Mouse (Mus musculus) liver, embryonic 13.5 days (tissue): ENCODE results near the gene A930004D18Rik. TPM values are rescaled to one million over a fixed set of nuclear protein-coding genes. Genes with fewer than 3 reads are reported as not detected.

Experiments used
- ATAC-seq: fragments of 200-750 bp; cut with Nextera tagmentation; 2 replicates; pipeline ENCODE4 v1.8.0; 2017; ENCODE audit warnings: low read depth, mild to moderate bottlenecking, moderate number of reproducible peaks, moderate library complexity
- DNase-seq: peaks from one replicate; pipeline ENCODE4 v3.0.0; 2022
- H3K27ac ChIP-seq: fragments of 300-500 bp; sonication (generic); 2 replicates; pipeline ENCODE4 v1.5.1; 2015; ENCODE audit warnings: moderate library complexity, mild to moderate bottlenecking, inconsistent platforms
- H3K27me3 ChIP-seq: fragments of 300-500 bp; sonication (generic); 2 replicates; pipeline ENCODE4 v1.6.1; 2015; ENCODE audit warnings: mild to moderate bottlenecking, inconsistent platforms
- H3K36me3 ChIP-seq: fragments of 300-500 bp; sonication (generic); 2 replicates; pipeline ENCODE4 v1.6.1; 2015; ENCODE audit warnings: mild to moderate bottlenecking, inconsistent platforms
- H3K4me1 ChIP-seq: fragments of 300-500 bp; sonication (generic); replicated peaks from 2 replicates; pipeline ENCODE4 v1.6.1; 2015; ENCODE audit warnings: inconsistent platforms
- H3K4me2 ChIP-seq: fragments of 300-500 bp; sonication (generic); 2 replicates; pipeline ENCODE4 v1.6.1; 2015; ENCODE audit warnings: inconsistent platforms, mild to moderate bottlenecking, moderate library complexity
- H3K4me3 ChIP-seq: fragments of 300-500 bp; sonication (generic); replicated peaks from 2 replicates; pipeline ENCODE4 v1.5.1; 2015; ENCODE audit warnings: mild to moderate bottlenecking, inconsistent platforms
- H3K9ac ChIP-seq: fragments of 300-500 bp; sonication (generic); 2 replicates; pipeline ENCODE4 v1.6.1; 2015; ENCODE audit warnings: mild to moderate bottlenecking, inconsistent platforms
- H3K9me3 ChIP-seq: fragments of 300-500 bp; sonication (generic); replicated peaks from 2 replicates; pipeline ENCODE4 v1.6.1; 2016; ENCODE audit warnings: inconsistent platforms
- WGBS: fragments of 180-500 bp; shearing (Covaris S2); methylation state at CpG from one replicate; pipeline ENCODE4 v1.1.7; 2015; ENCODE audit not compliant: insufficient replicate concordance; 5-methylcytosine and 5-hydroxymethylcytosine counted together
- polyA plus RNA-seq: library from polyadenylated mRNA; unstranded; fragments of >200 nt; fragmentation: Nextera tagmentation; extraction: Ambion mirVana; gene quantifications from 2 replicates; pipeline ENCODE4 v1.2.1, GENCODE M21; 2015

A930004D18Rik gene
- polyA plus RNA-seq, 1 experiment from 2014 or later: 1.2 TPM

DNA sequence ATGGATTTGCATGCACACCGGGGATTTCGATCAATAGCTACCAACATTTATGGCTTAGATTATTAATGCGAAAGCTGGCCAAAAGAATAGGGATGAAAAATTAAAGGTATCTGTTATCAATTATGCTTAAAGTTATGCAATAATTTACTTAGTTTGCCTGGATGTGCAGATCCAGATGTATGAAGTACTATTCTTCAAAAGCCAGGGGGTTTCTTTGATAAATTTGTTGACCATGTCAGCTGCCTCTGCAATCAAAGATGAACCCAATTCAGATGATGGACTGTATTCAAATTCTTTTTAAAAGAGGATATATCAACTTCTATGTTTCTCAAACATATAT lies 14.3 kb upstream of the A930004D18Rik start:
- DNase-seq (no peak), ATAC-seq (no peak)
- H3K4me2 ChIP-seq: no peak overlapping the region
- H3K9me3 ChIP-seq: no peaks in the 10 kb centered on the region
- H3K4me1 ChIP-seq: peaks cover 47% of the 10 kb centered on the region
- peaks cover 59% of the 10 kb centered on the region for H3K27me3 ChIP-seq
- H3K4me3 ChIP-seq: no peak overlapping the region
- WGBS: 82% methylated on average over 3 of the region's 3 CpGs
- no peak overlapping the region for H3K9ac ChIP-seq
- H3K27ac ChIP-seq: no peak overlapping the region
- H3K36me3 ChIP-seq: no peaks in the 10 kb centered on the region

GRCm38 (mm10) chr2:18051026-18051830 lies 13.7 kb upstream of the A930004D18Rik start:
- Histone ChIP-seq H3K4me3 (no peak overlapping the region), H3K4me1 (peaks cover 53% of the 10 kb centered on the region), H3K27ac (no peak overlapping the region), H3K27me3 (peaks cover 65% of the 10 kb centered on the region), H3K4me2 (peak overlapping the region; percentile 96; the same call in 1 of the 2 replicates), H3K9ac (no peak overlapping the region), H3K36me3 (no peaks in the 10 kb centered on the region), H3K9me3 (no peaks in the 10 kb centered on the region)
- 51% methylated on average over 11 of the region's 11 CpGs for WGBS
- ATAC-seq (no peak), DNase-seq (no peak)

DNA sequence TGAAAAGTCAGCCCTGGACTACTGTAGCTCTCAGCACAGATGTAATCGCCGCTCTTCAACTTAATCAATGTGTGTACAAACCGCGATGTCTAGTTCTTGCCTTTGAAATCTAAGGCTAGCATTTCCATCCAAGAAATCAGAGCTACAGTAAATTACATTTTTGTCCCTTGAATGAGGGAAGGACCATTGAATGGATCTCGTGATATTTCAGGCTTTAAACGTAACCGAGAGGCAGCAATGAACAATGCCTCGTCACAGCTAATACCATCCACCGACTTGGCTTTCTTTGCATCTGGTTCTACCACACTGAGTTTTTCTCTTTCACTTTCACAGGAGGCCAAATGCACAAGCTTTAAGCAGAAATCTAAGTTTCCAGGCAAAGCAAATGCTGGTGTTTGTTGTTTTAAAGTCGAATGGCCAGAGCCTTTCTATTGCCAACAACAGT lies 13.0 kb upstream of the A930004D18Rik start:
- ATAC-seq: no peak
- peak overlapping the region; percentile 96 for H3K4me2 ChIP-seq
- H3K4me1 ChIP-seq: peaks cover 55% of the 10 kb centered on the region
- no peak for DNase-seq
- WGBS: 15% methylated on average over 10 of the region's 10 CpGs
- no peaks in the 10 kb centered on the region for H3K9me3 ChIP-seq
- peak overlapping the region; percentile 10; the same call in 1 of the 2 replicates for H3K4me3 ChIP-seq
- no peaks in the 10 kb centered on the region for H3K36me3 ChIP-seq
- no peak overlapping the region for H3K27ac ChIP-seq
- H3K9ac ChIP-seq: no peak overlapping the region
- peaks cover 71% of the 10 kb centered on the region for H3K27me3 ChIP-seq

DNA sequence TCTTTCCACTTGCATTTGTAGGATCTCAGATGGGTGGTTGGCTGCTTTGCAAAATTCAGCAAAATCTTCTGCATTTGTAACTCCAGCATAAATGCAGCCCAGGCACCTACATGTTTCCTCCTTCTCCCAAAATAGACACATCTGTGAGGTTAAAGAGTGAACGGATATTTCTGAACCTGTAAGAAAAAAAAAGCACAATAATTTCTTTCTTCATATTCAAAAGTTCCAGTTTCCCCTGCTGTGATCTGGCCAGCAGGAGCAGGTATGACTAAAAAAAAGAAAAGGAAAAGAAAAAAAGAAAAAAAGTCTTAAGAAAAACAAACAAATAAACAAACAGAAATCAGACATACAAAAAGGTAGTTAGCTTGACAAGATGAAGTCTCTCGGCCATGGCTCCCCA lies 12.5 kb upstream of the A930004D18Rik start:
- peak overlapping the region; percentile 96 for H3K4me2 ChIP-seq
- no peak overlapping the region for H3K9ac ChIP-seq
- H3K36me3 ChIP-seq: no peaks in the 10 kb centered on the region
- ATAC-seq (no peak), DNase-seq (no peak)
- 16% methylated on average over 2 of the region's 2 CpGs for WGBS
- H3K9me3 ChIP-seq: no peaks in the 10 kb centered on the region
- H3K4me1 ChIP-seq: peaks cover 50% of the 10 kb centered on the region
- 0 out of 2 replicates have a peak overlapping the region, but pooled peaks have one; percentile 65 for H3K27ac ChIP-seq
- peaks cover 77% of the 10 kb centered on the region for H3K27me3 ChIP-seq
- 0 out of 2 replicates have a peak overlapping the region, but pooled peaks have one; percentile 10 for H3K4me3 ChIP-seq

DNA sequence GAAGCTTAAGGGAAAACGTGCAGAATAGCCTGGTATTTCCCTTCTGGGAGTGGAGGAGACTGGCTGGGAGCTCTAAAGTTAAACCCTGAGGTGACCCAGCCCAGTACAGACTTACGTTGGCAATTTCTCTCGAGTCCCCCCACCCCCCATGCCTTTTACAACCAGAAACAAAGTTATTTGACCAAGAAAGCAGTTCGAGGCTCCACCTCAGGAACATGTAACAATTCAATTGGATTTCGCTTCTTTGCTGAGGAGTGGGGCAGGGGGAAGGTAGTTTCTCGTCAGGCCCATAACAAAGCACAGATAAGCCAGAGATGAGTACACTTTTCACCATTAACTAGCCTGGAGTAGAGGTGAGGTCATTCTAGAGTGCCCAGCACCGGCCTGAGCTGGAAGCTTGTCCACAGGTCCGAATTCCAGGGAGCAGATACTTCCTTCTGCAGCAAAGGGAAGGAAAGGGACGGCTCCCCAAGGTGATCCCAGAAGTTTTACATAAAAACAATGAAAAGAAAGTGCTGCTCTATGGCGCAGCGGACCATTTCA lies 11.8 kb upstream of the A930004D18Rik start:
- no peak for ATAC-seq
- Histone ChIP-seq H3K4me3 (peak overlapping the region; percentile 77), H3K4me2 (peak overlapping the region; percentile 96), H3K27ac (peak overlapping the region; percentile 65), H3K9me3 (no peaks in the 10 kb centered on the region), H3K27me3 (peaks cover 84% of the 10 kb centered on the region), H3K9ac (no peak overlapping the region), H3K4me1 (peaks cover 47% of the 10 kb centered on the region), H3K36me3 (no peaks in the 10 kb centered on the region)
- no peak for DNase-seq
- WGBS: 18% methylated on average over 11 of the region's 11 CpGs

- peaks cover 85% of the 10 kb centered on the region for H3K27me3 ChIP-seq
- DNase-seq (no peak), ATAC-seq (no peak)
- H3K9ac ChIP-seq: peak within 1 kb of the TSS; percentile 81
- 3% methylated on average over 17 of the region's 17 CpGs for WGBS
- H3K36me3 ChIP-seq: no peaks in the 10 kb centered on the region
- H3K4me3 ChIP-seq: peak within 1 kb of the TSS; percentile 77
- peak within 1 kb of the TSS; percentile 96 for H3K4me2 ChIP-seq
- no peaks in the 10 kb centered on the region for H3K9me3 ChIP-seq
- peaks cover 43% of the 10 kb centered on the region for H3K4me1 ChIP-seq
- peak within 1 kb of the TSS; percentile 78 for H3K27ac ChIP-seq
Observed at GRCm38 (mm10) chr2:18048453-18049075, 11.0 kb upstream of the A930004D18Rik start, which contains the start of gene Skida1. Gene Skida1, minus strand, starts transcription at chr2:18049051.

DNA sequence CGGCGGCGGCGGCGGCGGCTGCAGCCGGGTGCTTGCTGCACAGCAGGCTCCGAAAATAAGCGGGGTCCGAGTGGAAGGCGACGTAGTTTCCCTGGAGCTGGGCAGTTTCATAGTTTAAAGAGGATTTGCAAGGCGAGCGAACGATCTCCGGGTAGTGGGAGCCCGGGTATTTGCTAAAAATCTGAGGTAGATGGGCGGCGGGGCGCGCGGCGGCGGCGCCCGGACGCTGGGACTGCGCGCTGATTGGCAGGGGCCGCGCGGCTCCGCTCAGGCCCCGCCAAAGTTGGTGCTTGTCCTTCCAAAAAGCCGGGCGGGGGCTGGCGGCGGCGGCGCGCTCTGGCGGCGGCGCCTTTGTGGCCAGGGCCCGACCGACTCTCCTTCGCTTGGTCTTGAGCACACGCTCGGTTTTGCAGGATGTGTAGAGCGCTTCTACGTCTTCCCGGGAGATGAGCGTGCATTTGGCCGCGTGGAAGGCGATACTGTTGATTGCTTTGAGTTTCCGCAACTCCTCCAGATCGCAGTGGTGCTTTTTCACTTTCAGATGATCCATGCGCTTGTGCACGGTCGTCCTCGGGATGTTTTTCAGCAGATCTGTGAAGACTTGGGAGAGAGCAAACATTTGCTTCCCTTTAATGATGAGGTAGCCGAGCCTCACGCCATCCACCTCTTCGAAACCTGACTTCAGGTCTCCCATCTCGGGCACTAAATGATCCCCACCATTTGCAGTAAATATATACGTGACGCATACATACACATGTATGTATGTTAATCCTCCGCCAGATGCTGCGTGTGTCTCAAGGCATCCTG lies 10.3 kb upstream of the A930004D18Rik start:
- no peaks in the 10 kb centered on the region for H3K36me3 ChIP-seq
- H3K4me1 ChIP-seq: peaks cover 43% of the 10 kb centered on the region
- H3K9ac ChIP-seq: peak overlapping the region; percentile 81
- ATAC-seq: peak; percentile 90
- H3K4me3 ChIP-seq: peak overlapping the region; percentile 77
- no peaks in the 10 kb centered on the region for H3K9me3 ChIP-seq
- H3K27me3 ChIP-seq: peaks cover 88% of the 10 kb centered on the region
- DNase-seq: no peak
- under 1% methylated on average over 70 of the region's 70 CpGs for WGBS
- peak overlapping the region; percentile 96 for H3K4me2 ChIP-seq
- H3K27ac ChIP-seq: peak overlapping the region; percentile 78

GRCm38 (mm10) chr2:18046758-18047645 lies 9.5 kb upstream of the A930004D18Rik start:
- under 1% methylated on average over 52 of the region's 64 CpGs for WGBS
- DNase-seq: no peak
- Histone ChIP-seq H3K27ac (peak overlapping the region; percentile 78), H3K4me3 (peak overlapping the region; percentile 77), H3K9ac (peak overlapping the region; percentile 81), H3K36me3 (no peaks in the 10 kb centered on the region), H3K4me2 (peak overlapping the region; percentile 96), H3K9me3 (no peaks in the 10 kb centered on the region), H3K4me1 (peaks cover 43% of the 10 kb centered on the region), H3K27me3 (peaks cover 95% of the 10 kb centered on the region)
- peak; percentile 80 for ATAC-seq

DNA sequence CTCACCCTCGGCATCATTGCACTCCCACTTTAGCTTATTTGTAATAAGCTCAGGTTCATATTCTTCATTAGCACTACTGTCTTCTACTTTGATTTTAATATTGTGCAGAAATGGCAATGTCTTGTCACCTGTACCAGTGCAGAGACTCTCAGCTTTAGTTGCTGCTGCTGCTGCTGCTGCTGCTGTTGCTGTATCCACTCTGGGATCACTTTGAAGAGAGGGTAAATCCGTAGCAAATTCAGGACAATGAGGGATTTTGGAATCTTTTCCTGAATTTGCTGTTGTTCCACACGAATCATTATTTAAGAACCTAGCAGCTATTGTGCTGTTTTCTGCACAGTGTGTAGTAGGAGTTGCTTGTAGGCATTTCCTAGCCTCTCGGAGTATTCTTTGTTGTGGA lies 8.6 kb upstream of the A930004D18Rik start:
- 13% methylated on average over 4 of the region's 4 CpGs for WGBS
- Histone ChIP-seq H3K27ac (no peak overlapping the region), H3K9ac (peak overlapping the region; percentile 81), H3K4me3 (peak overlapping the region; percentile 77), H3K4me2 (peak overlapping the region; percentile 96), H3K4me1 (peaks cover 48% of the 10 kb centered on the region), H3K9me3 (no peaks in the 10 kb centered on the region), H3K36me3 (no peaks in the 10 kb centered on the region), H3K27me3 (peaks cover 93% of the 10 kb centered on the region)
- DNase-seq (no peak), ATAC-seq (no peak)

DNA sequence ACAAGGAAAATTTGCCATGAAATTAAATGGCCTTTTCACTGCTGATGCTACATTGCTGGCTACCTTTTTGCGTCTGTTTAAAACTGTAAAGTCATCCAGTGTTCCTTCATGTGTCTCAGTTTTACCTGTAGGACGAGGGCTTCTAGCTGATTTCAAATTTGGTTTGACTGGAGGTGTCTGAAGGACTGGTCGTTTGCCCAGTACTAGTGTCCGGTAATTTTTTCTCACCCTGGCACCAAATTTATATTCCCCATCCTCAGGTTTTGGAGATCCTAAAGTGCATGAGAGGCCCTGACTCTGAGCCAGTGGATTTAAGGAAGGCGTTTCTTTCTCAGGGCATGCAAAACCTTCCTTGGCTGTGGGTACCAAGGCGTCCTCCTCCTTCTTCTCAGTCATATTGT lies 8.2 kb upstream of the A930004D18Rik start:
- Histone ChIP-seq H3K9ac (peak overlapping the region; percentile 81; the same call in 1 of the 2 replicates), H3K27me3 (peaks cover 93% of the 10 kb centered on the region), H3K36me3 (no peaks in the 10 kb centered on the region), H3K9me3 (no peaks in the 10 kb centered on the region), H3K4me3 (peak overlapping the region; percentile 77), H3K27ac (no peak overlapping the region), H3K4me2 (peak overlapping the region; percentile 96), H3K4me1 (peaks cover 51% of the 10 kb centered on the region)
- WGBS: 50% methylated on average over 6 of the region's 6 CpGs
- DNase-seq (no peak), ATAC-seq (no peak)
